Mouse (Mus musculus) embryonic facial prominence, embryonic 14.5 days (tissue): ENCODE results near the gene Zcchc13. TPM values are rescaled to one million over a fixed set of nuclear protein-coding genes. Genes with fewer than 3 reads are reported as not detected.
"Not testable (repeated sequence)": the region's sequence is repeated elsewhere in the genome, so short reads cannot be mapped to it uniquely, and the experiment has no call there.

ENCODE experiments used
- ATAC-seq: fragments of 200-750 bp; cut with Nextera tagmentation; 2 replicates; pipeline ENCODE4 v1.8.0; 2017; ENCODE audit warnings: low read depth, moderate number of reproducible peaks, moderate TSS enrichment
- DNase-seq: peaks from one replicate; pipeline ENCODE4 v3.0.0-alpha.2; 2015; ENCODE audit warnings: low spot score
- H3K27ac ChIP-seq: fragments of 300-500 bp; sonication (generic); replicated peaks from 2 replicates; pipeline ENCODE4 v1.5.1; 2014; ENCODE audit warnings: low read depth, mild to moderate bottlenecking, low read length, moderate library complexity
- H3K27me3 ChIP-seq: fragments of 300-500 bp; sonication (generic); replicated peaks from 2 replicates; pipeline ENCODE4 v1.6.1; 2014; ENCODE audit warnings: low read length; ENCODE audit not compliant: control insufficient read depth, insufficient read depth
- H3K36me3 ChIP-seq: fragments of 300-500 bp; sonication (generic); 2 replicates; pipeline ENCODE4 v1.6.1; 2014; ENCODE audit warnings: low read length, mixed read lengths; ENCODE audit not compliant: control insufficient read depth, insufficient read depth
- H3K4me1 ChIP-seq: fragments of 300-500 bp; sonication (generic); 2 replicates; pipeline ENCODE4 v1.6.1; 2014; ENCODE audit warnings: antibody characterized with exemption, low read length; ENCODE audit not compliant: control insufficient read depth, insufficient read depth
- H3K4me2 ChIP-seq: fragments of 300-500 bp; sonication (generic); 2 replicates; pipeline ENCODE4 v1.6.1; 2014; ENCODE audit warnings: low read depth, mild to moderate bottlenecking, low read length, moderate library complexity, mixed read lengths
- H3K4me3 ChIP-seq: fragments of 300-500 bp; sonication (generic); 2 replicates; pipeline ENCODE4 v1.5.1; 2014; ENCODE audit warnings: low read depth, mild to moderate bottlenecking, low read length
- H3K9ac ChIP-seq: fragments of 300-500 bp; sonication (generic); 2 replicates; pipeline ENCODE4 v1.6.1; 2014; ENCODE audit warnings: low read depth, mild to moderate bottlenecking, low read length, moderate library complexity, mixed read lengths
- H3K9me3 ChIP-seq: fragments of 300-500 bp; sonication (generic); 2 replicates; pipeline ENCODE4 v1.6.1; 2016; ENCODE audit warnings: low read length; ENCODE audit not compliant: control insufficient read depth
- WGBS: fragments of 180-500 bp; shearing (Covaris S2); extraction: QIAGEN DNeasy Blood & Tissue Kit; methylation state at CpG from one replicate; pipeline ENCODE4 v1.1.7; 2014; 5-methylcytosine and 5-hydroxymethylcytosine counted together
- polyA plus RNA-seq: library from polyadenylated mRNA; unstranded; fragments of >200 nt; fragmentation: Nextera tagmentation; extraction: Ambion mirVana; gene quantifications from 2 replicates; pipeline ENCODE4 v1.2.1, GENCODE M21; 2014

The Zcchc13 gene
- polyA plus RNA-seq, 1 experiment from 2014 or later, result not detected

DNA sequence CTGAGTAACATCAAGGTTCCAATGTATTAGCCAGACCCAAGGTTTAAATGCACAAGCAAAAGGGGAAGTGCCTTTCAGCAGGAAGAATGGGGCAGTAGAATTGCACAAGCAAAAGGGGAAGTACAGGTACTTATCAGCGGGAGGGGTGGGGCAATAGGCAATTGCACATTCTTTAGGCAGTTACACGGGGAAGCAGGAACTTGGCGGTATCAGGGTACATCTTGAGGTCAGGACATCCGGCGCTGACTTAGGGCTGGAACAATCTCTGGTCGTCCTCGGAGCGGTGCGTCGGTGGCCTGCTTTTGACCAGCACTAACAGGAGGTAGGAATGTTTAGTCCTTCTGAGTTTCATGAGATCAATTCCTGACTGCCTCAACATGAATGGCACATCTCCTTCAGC is 34.1 kb downstream of the Zcchc13 start:
- not testable (repeated sequence) for DNase-seq, H3K36me3 ChIP-seq, H3K9ac ChIP-seq, H3K9me3 ChIP-seq, H3K4me2 ChIP-seq, H3K27me3 ChIP-seq, ATAC-seq, H3K4me1 ChIP-seq, H3K4me3 ChIP-seq, H3K27ac ChIP-seq
- WGBS, result 87% methylated on average over 10 of the region's 10 CpGs

DNA sequence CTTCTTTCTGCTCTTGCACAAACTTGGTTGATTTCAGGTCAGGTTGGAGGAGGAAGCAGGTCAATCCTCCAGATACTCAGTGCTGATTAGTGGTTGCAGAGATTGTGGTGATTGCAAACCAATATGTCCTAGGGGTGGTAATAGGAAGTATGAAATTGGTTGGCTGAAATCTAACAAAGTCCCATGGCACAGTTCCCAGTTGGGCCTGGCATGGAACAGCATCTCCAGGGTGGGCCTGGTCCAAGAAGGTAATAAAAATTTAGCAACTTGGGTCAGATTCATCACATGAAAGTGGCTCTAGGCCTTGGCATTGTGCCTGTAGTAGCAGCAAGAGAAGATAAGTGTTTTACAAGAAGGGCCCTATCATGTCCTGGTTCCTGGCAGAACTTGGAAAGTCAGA is 39.9 kb downstream of the Zcchc13 start:
- H3K9me3 ChIP-seq, result no peaks in the 10 kb centered on the region
- H3K27me3 ChIP-seq, result no peaks in the 10 kb centered on the region
- no peak overlapping the region for H3K27ac ChIP-seq
- H3K36me3 ChIP-seq, result no peaks in the 10 kb centered on the region
- no peak overlapping the region for H3K4me2 ChIP-seq
- H3K9ac ChIP-seq, result no peak overlapping the region
- no peak for ATAC-seq
- H3K4me3 ChIP-seq, result no peak overlapping the region
- no peaks in the 10 kb centered on the region for H3K4me1 ChIP-seq
- DNase-seq, result peak; percentile 25

DNA sequence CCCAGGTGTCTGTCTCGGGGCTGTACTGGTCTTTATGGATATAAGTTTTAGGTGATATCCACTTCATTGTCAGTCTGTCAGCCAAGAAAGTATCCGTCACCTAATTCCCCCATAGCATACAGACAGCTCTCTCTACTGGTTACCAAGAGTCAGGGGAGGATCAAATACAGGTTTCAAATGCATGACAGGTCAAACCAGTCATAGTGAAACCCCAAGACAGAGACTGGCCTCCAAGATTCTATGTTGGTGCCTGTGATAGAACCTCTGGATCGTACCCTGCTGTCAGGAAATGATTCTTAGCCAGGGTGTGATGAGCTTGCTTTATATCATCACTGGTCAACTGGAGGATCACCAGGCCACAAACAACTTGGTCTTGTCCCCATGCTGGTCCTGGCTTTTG is 43.4 kb downstream of the Zcchc13 start:
- 81% methylated on average over 3 of the region's 3 CpGs for WGBS
- H3K9me3 ChIP-seq, result no peaks in the 10 kb centered on the region
- H3K4me1 ChIP-seq, result no peaks in the 10 kb centered on the region

DNA sequence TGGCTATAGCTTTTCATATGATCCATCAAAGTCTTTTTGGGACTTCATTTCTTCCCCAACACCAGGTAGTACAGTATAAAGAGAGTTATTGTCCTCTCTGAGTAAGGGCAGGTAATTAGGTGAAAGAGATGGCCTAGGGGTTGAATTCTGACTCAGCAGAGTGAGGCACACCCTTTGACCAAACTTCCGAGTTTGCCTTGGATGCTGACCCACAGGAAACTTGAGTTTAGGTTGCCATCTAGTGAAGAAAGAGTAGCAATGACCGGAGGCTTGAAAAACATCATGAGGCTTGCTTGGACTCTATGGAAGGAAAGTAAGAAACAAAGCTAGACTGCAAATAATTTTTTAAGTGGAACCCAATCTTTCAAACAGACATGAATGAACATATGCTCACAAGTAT is 44.3 kb downstream of the Zcchc13 start:
- 33% methylated on average over 2 of the region's 2 CpGs for WGBS
- Histone ChIP-seq H3K4me3 (no peak overlapping the region), H3K27me3 (no peaks in the 10 kb centered on the region; the same call in 1 of the 2 replicates), H3K9ac (no peak overlapping the region), H3K4me2 (no peak overlapping the region), H3K9me3 (no peaks in the 10 kb centered on the region), H3K36me3 (no peaks in the 10 kb centered on the region), H3K27ac (no peak overlapping the region), H3K4me1 (no peaks in the 10 kb centered on the region)
- DNase-seq (peak; percentile 29), ATAC-seq (no peak)

More for the DNA sequence above, 43.4 kb downstream of the Zcchc13 start:
- no peak overlapping the region for H3K4me3 ChIP-seq
- ATAC-seq, result no peak
- H3K4me2 ChIP-seq, result no peak overlapping the region
- DNase-seq, result no peak
- no peaks in the 10 kb centered on the region; the same call in 1 of the 2 replicates for H3K27me3 ChIP-seq
- H3K9ac ChIP-seq, result no peak overlapping the region
- no peaks in the 10 kb centered on the region for H3K36me3 ChIP-seq
- H3K27ac ChIP-seq, result no peak overlapping the region

Other genes with a start within 250 kb of the Zcchc13 start
- 0.35 and 0.65 TPM in 2 replicates for gene Tsx, start 216.1 kb upstream of the Zcchc13 start, polyA plus RNA-seq
- gene Gm26992, start 208.6 kb upstream of the Zcchc13 start, polyA plus RNA-seq, result not detected in 2 replicates
- 34.7 and 38.2 TPM in 2 replicates for gene Slc16a2, start 191.4 kb downstream of the Zcchc13 start, polyA plus RNA-seq